Mouse (Mus musculus): ENCODE measurements around the gene Grik3.

DNA sequence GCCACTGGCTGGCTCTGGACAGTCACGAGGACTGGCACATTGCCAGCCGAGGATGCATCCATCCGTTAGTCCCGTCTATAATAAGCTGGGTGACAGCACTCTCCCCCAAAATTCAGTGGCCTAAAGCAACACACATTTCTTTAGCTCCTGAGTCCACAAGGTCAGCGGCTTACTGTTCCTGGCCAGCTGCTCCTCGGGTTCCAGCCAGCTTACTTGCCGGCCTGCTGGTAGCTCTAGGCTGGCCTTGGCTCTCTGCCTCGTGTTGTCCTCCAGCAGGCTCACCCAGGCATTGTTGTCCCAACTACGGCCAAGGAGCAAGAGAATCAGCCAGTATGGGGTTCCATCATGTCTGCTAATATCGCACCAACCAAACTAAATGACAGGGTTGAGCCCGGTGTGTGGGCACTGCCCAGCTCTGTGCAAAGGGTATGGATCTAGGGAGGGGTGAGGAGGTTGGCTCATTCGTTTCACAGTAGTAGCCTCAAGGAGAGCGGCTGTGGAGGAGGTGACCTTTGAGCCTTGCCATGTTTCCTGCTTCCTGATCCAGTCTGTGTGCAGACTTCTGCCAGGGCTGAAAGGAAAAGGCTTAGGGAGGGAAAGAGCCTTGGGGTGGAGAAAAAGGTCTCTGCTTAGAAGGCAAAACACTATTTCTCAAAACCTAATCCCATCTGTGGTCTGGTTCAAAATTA lies 146.3 kb downstream of the Grik3 start:
- no peak for TF ChIP-seq CTCF (IDR thresholded peaks at IDR 0.05; ENCODE audit: borderline replicate concordance, insufficient read depth, low read length)
- TF ChIP-seq POLR2A (IDR thresholded peaks at IDR 0.05; ENCODE audit: low read depth, low read length): no peak

Measured in embryonic fibroblast, embryonic 13.5 days (primary cell).